ENCODE assay signal across 17 mouse cellular contexts in genomic region chr17:14718801-14719200, GRCm38 (mm10). TPM values are rescaled to one million over a fixed set of nuclear protein-coding genes. Genes with fewer than 3 reads are reported as not detected.
DNase-seq lines count a peak whose midpoint lies in the region; ATAC-seq and TF ChIP-seq lines count a peak whose summit lies in the region.
"Had no signal": no experiment of that assay in that cellular context is flagged by ENCODE, and none has a peak within 500 bp of the region (broad histone marks: within the 10 kb centered on the region; RNA-seq: fewer than 3 reads in every experiment).

No protein-coding gene starts in this region.

- no peak overlapping the region for H3K9ac ChIP-seq in hindbrain, embryonic 11.5 days (ENCODE audit: low read depth, low read length)
- H3K9ac ChIP-seq: embryonic facial prominence, embryonic 12.5 days; forebrain, embryonic 12.5 days; intestine, embryonic 15.5 days; limb, embryonic 15.5 days had no signal

- ATAC-seq in hindbrain, embryonic 11.5 days (ENCODE audit: low FRiP score): peak; percentile 82
- ATAC-seq: intestine, embryonic 15.5 days had no signal

- no peaks in the 10 kb centered on the region for H3K79me2 ChIP-seq in myocyte (ENCODE audit: control insufficient read depth, insufficient read depth)

- no peaks in the 10 kb centered on the region for H3K27me3 ChIP-seq in hindbrain, embryonic 11.5 days (ENCODE audit: control insufficient read depth, insufficient read depth, low read length)
- no peaks in the 10 kb centered on the region for H3K27me3 ChIP-seq in hindbrain, embryonic 10.5 days (ENCODE audit: insufficient read depth, poor library complexity, severe bottlenecking)
- H3K27me3 ChIP-seq in myocyte (ENCODE audit: control insufficient read depth, insufficient read depth, insufficient read length): no peaks in the 10 kb centered on the region
- H3K27me3 ChIP-seq: embryonic facial prominence, embryonic 12.5 days; forebrain, embryonic 12.5 days; intestine, embryonic 15.5 days; limb, embryonic 15.5 days had no signal

- intact Hi-C loops in heart, postnatal 36 days (cut with DNase I): no loop called here

- no peak overlapping the region for H3ac ChIP-seq in myocyte (ENCODE audit: control insufficient read depth, insufficient read length)

- H3K9me3 ChIP-seq in hindbrain, embryonic 11.5 days (ENCODE audit: control insufficient read depth, low read length): no peaks in the 10 kb centered on the region
- H3K9me3 ChIP-seq in hindbrain, embryonic 10.5 days: no peaks in the 10 kb centered on the region
- H3K9me3 ChIP-seq: embryonic facial prominence, embryonic 12.5 days; forebrain, embryonic 12.5 days; intestine, embryonic 15.5 days; limb, embryonic 15.5 days had no signal

- H3K4me1 ChIP-seq in hindbrain, embryonic 11.5 days (replicated peaks; ENCODE audit: control insufficient read depth, insufficient read depth, low read length): peaks cover 4% of the 10 kb centered on the region; the same call in 1 of the 2 replicates
- H3K4me1 ChIP-seq in hindbrain, embryonic 10.5 days (replicated peaks): peaks cover 29% of the 10 kb centered on the region
- H3K4me1 ChIP-seq: intestine, embryonic 15.5 days had no signal

- TF ChIP-seq POLR2A in myocyte (IDR thresholded peaks at IDR 0.05; ENCODE audit: insufficient read length, low read depth): no peak

- peak; percentile 35 for DNase-seq in hindbrain, embryonic 11.5 days (ENCODE audit: low spot score)
- no peak for DNase-seq in hindbrain, embryonic 10.5 days (ENCODE audit: low spot score)
- peak; percentile 65 for DNase-seq in 416B (ENCODE audit: low read depth)
- peak; percentile 78 for DNase-seq in adrenal gland, adult 8-10 months
- no peak for DNase-seq in right cerebral cortex, adult 18-20 months
- no peak for DNase-seq in heart, postnatal 36 days
- no peak for DNase-seq in cerebellum, postnatal 36 days
- DNase-seq: cerebellum, adult 2 months; gastrocnemius, postnatal 10 days; lung, postnatal 10 days; thymus, postnatal 36 days had no signal

- H3K27ac ChIP-seq in hindbrain, embryonic 11.5 days (ENCODE audit: low read depth, low read length): no peak overlapping the region
- no peak overlapping the region for H3K27ac ChIP-seq in hindbrain, embryonic 10.5 days
- H3K27ac ChIP-seq: embryonic facial prominence, embryonic 12.5 days; forebrain, embryonic 12.5 days; intestine, embryonic 15.5 days; limb, embryonic 15.5 days had no signal

- no peaks in the 10 kb centered on the region for H3K36me3 ChIP-seq in hindbrain, embryonic 11.5 days (ENCODE audit: control insufficient read depth, insufficient read depth, low read length)
- no peaks in the 10 kb centered on the region for H3K36me3 ChIP-seq in hindbrain, embryonic 10.5 days
- H3K36me3 ChIP-seq in myocyte (ENCODE audit: control insufficient read depth, insufficient read depth): no peaks in the 10 kb centered on the region
- H3K36me3 ChIP-seq: embryonic facial prominence, embryonic 12.5 days; forebrain, embryonic 12.5 days; intestine, embryonic 15.5 days; limb, embryonic 15.5 days had no signal

- H3K4me3 ChIP-seq in hindbrain, embryonic 11.5 days (ENCODE audit: low read depth, low read length): no peak overlapping the region
- H3K4me3 ChIP-seq in hindbrain, embryonic 10.5 days: no peak overlapping the region
- no peak overlapping the region for H3K4me3 ChIP-seq in myocyte
- H3K4me3 ChIP-seq: embryonic facial prominence, embryonic 12.5 days; forebrain, embryonic 12.5 days; intestine, embryonic 15.5 days; limb, embryonic 15.5 days had no signal

- H3K4me2 ChIP-seq in hindbrain, embryonic 11.5 days (replicated peaks; ENCODE audit: low read depth, low read length): no peak overlapping the region
- H3K4me2 ChIP-seq in myocyte (ENCODE audit: low read depth): peak overlapping the region; percentile 51
- H3K4me2 ChIP-seq: embryonic facial prominence, embryonic 12.5 days; forebrain, embryonic 12.5 days; intestine, embryonic 15.5 days; limb, embryonic 15.5 days; midbrain, embryonic 11.5 days had no signal

- WGBS in hindbrain, embryonic 11.5 days: 37% methylated on average over 4 of the region's 4 CpGs
- WGBS in hindbrain, embryonic 10.5 days: 45% methylated on average over 4 of the region's 4 CpGs

TF ChIP-seq in myocyte, 11 proteins besides CTCF, POLR2A, EP300 and RAD21:
- TF ChIP-seq CEBPB (IDR thresholded peaks at IDR 0.05; ENCODE audit: insufficient read depth, poor library complexity, severe bottlenecking): peak; percentile 100
- TF ChIP-seq MYOD1 (IDR thresholded peaks at IDR 0.05; ENCODE audit: control insufficient read depth in 1 of 3, insufficient read length in 2 of 3, low read depth in 2 of 3): no peak
- TF ChIP-seq E2F4 (IDR thresholded peaks at IDR 0.05; ENCODE audit: insufficient read depth): no peak
- TF ChIP-seq MAX (IDR thresholded peaks at IDR 0.05; ENCODE audit: low read depth): no peak
- TF ChIP-seq REST (IDR thresholded peaks at IDR 0.05; ENCODE audit: insufficient read depth, insufficient read length): no peak
- no peak for TF ChIP-seq USF1 (IDR thresholded peaks at IDR 0.05; ENCODE audit: low read depth)
- no peak for TF ChIP-seq TCF3 (IDR thresholded peaks at IDR 0.05; ENCODE audit: insufficient read length, low read depth)
- no peak for TF ChIP-seq SRF (IDR thresholded peaks at IDR 0.05; ENCODE audit: control insufficient read depth, insufficient read length, low read depth)
- TF ChIP-seq MYOG (IDR thresholded peaks at IDR 0.05; ENCODE audit: control insufficient read depth in 1 of 3, insufficient read depth in 1 of 3, insufficient read length in 2 of 3, low read depth in 2 of 3): no peak
- peak; percentile 36 for TF ChIP-seq TCF12 (IDR thresholded peaks at IDR 0.05; ENCODE audit: insufficient read depth, poor library complexity, severe bottlenecking)
- no peak for TF ChIP-seq POLR2AphosphoS2 (IDR thresholded peaks at IDR 0.05; ENCODE audit: insufficient read length, low read depth)

RNA-seq across cellular contexts. Expression of gene Thbs2, which starts 24.8 kb away (rescaled TPM):
- polyA plus RNA-seq in hindbrain, embryonic 11.5 days (2014; fragmentation: Nextera tagmentation; extraction: Ambion mirVana): 7.9 and 8.0 TPM in 2 replicates
- polyA plus RNA-seq in hindbrain, embryonic 10.5 days (2016; fragmentation: Nextera tagmentation; extraction: Ambion mirVana): 2.2 and 7.4 TPM in 2 replicates
- 1 to 10 TPM; 3.5 to 5.4 (median 3.8) TPM for total RNA-seq in adrenal gland, adult 8-10 months (2022)
- polyA plus RNA-seq in myocyte (2012; fragmentation: generic; extraction: Trizol): 15.7 TPM
- 10 to 100 TPM; 17.1 to 17.4 TPM for total RNA-seq in heart, postnatal 36 days (2021)

Comparison
In these comparisons a context has a peak if more than half of its experiments do, and no peak if none do; other contexts are left out.
1. DNase-seq: peak in hindbrain, embryonic 11.5 days (single experiment), 416B (single experiment) and adrenal gland, adult 8-10 months (single experiment); none in hindbrain, embryonic 10.5 days (single experiment), right cerebral cortex, adult 18-20 months (single experiment), heart, postnatal 36 days (0 of 2) and cerebellum, postnatal 36 days (0 of 2).